ENCODE assay signal across 9 mouse cellular contexts in genomic region chr17:45251034-45251730, GRCm38 (mm10).
DNase-seq lines count a peak whose midpoint lies in the region; ATAC-seq and TF ChIP-seq lines count a peak whose summit lies in the region.
"Had no signal": no experiment of that assay in that cellular context is flagged by ENCODE, and none has a peak within 500 bp of the region (broad histone marks: within the 10 kb centered on the region; RNA-seq: fewer than 3 reads in every experiment).

No protein-coding gene starts in this region.

- H3K4me3 ChIP-seq in kidney, adult 2 months (ENCODE audit: insufficient read depth, low read depth, low read length), result no peak overlapping the region
- no peak overlapping the region; the same call in 1 of the 2 replicates for H3K4me3 ChIP-seq in limb, embryonic 10.5 days
- H3K4me3 ChIP-seq in midbrain, embryonic 15.5 days, result peak overlapping the region; percentile 11; the same call in 1 of the 2 replicates

- peak; percentile 74 for TF ChIP-seq CTCF in kidney, adult 2 months (conservative IDR thresholded peaks at IDR 0.05; ENCODE audit: insufficient read depth, insufficient read length, low read depth, low read length)

- no peaks in the 10 kb centered on the region for H3K27me3 ChIP-seq in kidney, adult 2 months (replicated peaks; ENCODE audit: control insufficient read depth, insufficient read depth, low read length)
- H3K27me3 ChIP-seq in limb, embryonic 10.5 days (ENCODE audit: low read depth, poor library complexity, severe bottlenecking), result peaks cover 21% of the 10 kb centered on the region; the same call in 1 of the 2 replicates
- H3K27me3 ChIP-seq in midbrain, embryonic 15.5 days (replicated peaks), result no peaks in the 10 kb centered on the region

- ATAC-seq in midbrain, embryonic 15.5 days (replicated peaks), result peak; percentile 61

- H3K4me1 ChIP-seq in kidney, adult 2 months (ENCODE audit: control insufficient read depth, insufficient read depth, low read length), result 0 out of 2 replicates have a peak, but pooled peaks cover 2% of the 10 kb centered on the region
- peaks cover 41% of the 10 kb centered on the region for H3K4me1 ChIP-seq in limb, embryonic 10.5 days
- H3K4me1 ChIP-seq in midbrain, embryonic 15.5 days, result no peaks in the 10 kb centered on the region

- no peaks in the 10 kb centered on the region for H3K36me3 ChIP-seq in kidney, adult 2 months (ENCODE audit: control insufficient read depth, insufficient read depth, low read length)
- no peaks in the 10 kb centered on the region for H3K36me3 ChIP-seq in limb, embryonic 10.5 days
- H3K36me3 ChIP-seq in midbrain, embryonic 15.5 days (replicated peaks), result no peaks in the 10 kb centered on the region
- H3K36me3 ChIP-seq: G1E had no signal

- H3K9me3 ChIP-seq in limb, embryonic 10.5 days (replicated peaks), result no peaks in the 10 kb centered on the region
- no peaks in the 10 kb centered on the region for H3K9me3 ChIP-seq in midbrain, embryonic 15.5 days

- WGBS in kidney, adult 2 months, result 27% methylated on average over 22 of the region's 22 CpGs
- WGBS in limb, embryonic 10.5 days, result 32% methylated on average over 22 of the region's 22 CpGs
- WGBS in midbrain, embryonic 15.5 days, result 21% methylated on average over 22 of the region's 22 CpGs

- no peak overlapping the region for H3K27ac ChIP-seq in kidney, adult 2 months (ENCODE audit: insufficient read depth, low read depth, low read length)
- peak overlapping the region; percentile 63 for H3K27ac ChIP-seq in limb, embryonic 10.5 days
- H3K27ac ChIP-seq in midbrain, embryonic 15.5 days, result no peak overlapping the region

- H3K9ac ChIP-seq in midbrain, embryonic 15.5 days, result no peak overlapping the region

- peak overlapping the region; percentile 46 for H3K4me2 ChIP-seq in midbrain, embryonic 15.5 days

- TF ChIP-seq POLR2A in kidney, adult 2 months (IDR thresholded peaks at IDR 0.05; ENCODE audit: low read depth, low read length), result no peak

- DNase-seq in heart, adult 11 months, result peak; percentile 88
- no peak for DNase-seq in heart, postnatal 25 days (ENCODE audit: low spot score)
- peak; percentile 87 for DNase-seq in embryo, embryonic 11 days
- DNase-seq in heart, adult 18-20 months, result peak; percentile 36 to 75
- peak; percentile 66 for DNase-seq in kidney, adult 2 months
- DNase-seq in limb, embryonic 10.5 days (ENCODE audit: low spot score), result peak; percentile 86
- peak; percentile 11 to 59 for DNase-seq in spleen, adult 18-20 months

- intact Hi-C loops in heart, postnatal 25 days (cut with DNase I), result loop anchor here (2.0 to 10.0 kb wide), 2 partner anchors 794 to 986 kb away; no protein-coding TSS in a partner anchor
